Mouse (Mus musculus): ENCODE data around the gene Wwox.

- no peak for TF ChIP-seq GATA1 (IDR thresholded peaks at IDR 0.05; ENCODE audit: borderline replicate concordance, low read length)
- TF ChIP-seq FLI1 (IDR thresholded peaks at IDR 0.05; ENCODE audit: low read length) = no peak
These were observed 382.1 kb downstream of the Wwox start for GRCm38 (mm10) chr8:114821543-114821942.

Data from megakaryocyte, embryonic 14.5 days (primary cell).